Mouse (Mus musculus) heart, adult 2 months (tissue): ENCODE measurements around the gene Ppm1b.

ENCODE experiments used
- CTCF ChIP-seq: fragments of 200-600 bp; IDR thresholded peaks from 2 replicates; pipeline ENCODE4 v1.8.1; 2022; ENCODE audit warnings: antibody characterized with exemption, mild to moderate bottlenecking, moderate library complexity
- EP300 ChIP-seq: fragments of 200-500 bp; IDR thresholded peaks from 2 replicates; pipeline ENCODE4 v1.6.1; 2011; ENCODE audit warnings: low read depth, low read length, control low read depth; ENCODE audit not compliant: insufficient read depth

DNA sequence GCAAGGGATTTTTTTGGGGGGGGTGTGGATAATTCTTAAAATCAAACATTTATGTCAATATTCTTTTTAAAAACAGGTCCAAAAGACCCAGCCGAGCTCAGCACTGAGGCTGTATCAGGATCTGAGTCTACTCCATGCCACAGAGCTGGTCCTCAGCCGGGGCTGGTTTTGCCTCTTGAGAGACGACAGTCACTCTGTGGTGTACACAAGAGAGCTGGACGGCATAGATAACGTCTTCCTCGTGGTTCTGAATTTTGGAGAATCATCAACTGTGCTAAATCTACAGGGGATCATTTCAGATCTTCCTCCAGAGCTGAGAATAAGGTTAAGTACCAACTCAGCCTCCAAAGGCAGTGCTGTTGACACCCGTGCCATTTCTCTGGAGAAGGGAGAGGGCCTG is 107.0 kb downstream of the Ppm1b start:
- TF ChIP-seq EP300, result no peak
- no peak for TF ChIP-seq CTCF
